Mouse (Mus musculus) frontal cortex, postnatal 14 days (tissue): ENCODE measurements around the gene Samd4.

Experiments
- DNase-seq, 2 experiments: peaks; one replicate each; pipeline ENCODE4 v3.0.0; 2022; ENCODE audit warnings: low spot score in 2 of 2

Gene Samd4

DNA sequence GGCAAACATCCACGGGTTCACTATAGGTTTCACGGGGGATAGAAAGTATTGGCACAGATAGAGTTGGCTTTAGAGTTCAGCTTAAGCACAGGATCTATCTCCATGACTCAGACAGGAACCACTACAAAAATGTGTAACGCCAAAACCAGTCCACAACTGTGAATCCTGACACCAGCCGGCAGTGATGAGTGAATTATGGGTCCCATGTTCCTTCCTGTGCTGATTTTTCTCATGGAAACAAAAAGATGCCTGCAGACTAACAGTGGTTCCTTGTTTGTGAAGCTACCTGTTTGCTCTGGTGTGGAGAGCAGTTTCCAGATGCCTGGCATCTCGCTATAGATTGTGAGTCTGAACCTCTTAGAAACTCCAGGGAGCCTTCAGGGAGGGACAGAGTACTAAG, 184.2 kb downstream of the Samd4 start:
- no peak for DNase-seq

DNA sequence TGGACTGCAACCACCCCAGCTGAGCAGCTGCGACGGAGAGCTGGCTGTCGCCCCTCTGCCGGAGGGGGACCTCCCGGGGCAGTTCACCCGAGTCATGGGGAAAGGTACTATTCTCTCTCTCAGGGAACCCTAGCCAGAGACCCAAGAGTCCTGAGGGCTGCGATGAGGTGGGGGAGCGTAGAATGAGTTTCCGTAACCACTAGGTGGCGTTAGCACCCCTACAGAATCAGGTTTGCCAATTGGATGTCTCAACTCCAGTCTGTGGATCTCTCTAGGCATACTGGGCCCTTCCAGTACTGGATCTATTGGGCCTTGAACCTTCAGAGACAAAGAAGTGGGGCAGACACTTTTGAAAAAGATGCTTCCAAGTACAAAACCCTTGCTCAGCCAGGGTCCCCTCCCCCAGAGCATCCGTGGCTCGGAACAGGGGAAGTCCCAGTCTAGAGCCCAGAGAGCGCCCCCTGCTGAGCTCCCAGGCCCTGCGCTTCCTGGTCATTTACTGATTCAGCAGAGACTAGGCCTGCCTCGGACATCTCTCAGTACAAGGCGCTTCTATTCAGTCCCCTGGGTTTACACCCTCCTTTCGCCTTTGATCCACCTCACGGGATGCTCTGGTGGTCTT, 191.5 kb downstream of the Samd4 start:
- DNase-seq, result no peak

DNA sequence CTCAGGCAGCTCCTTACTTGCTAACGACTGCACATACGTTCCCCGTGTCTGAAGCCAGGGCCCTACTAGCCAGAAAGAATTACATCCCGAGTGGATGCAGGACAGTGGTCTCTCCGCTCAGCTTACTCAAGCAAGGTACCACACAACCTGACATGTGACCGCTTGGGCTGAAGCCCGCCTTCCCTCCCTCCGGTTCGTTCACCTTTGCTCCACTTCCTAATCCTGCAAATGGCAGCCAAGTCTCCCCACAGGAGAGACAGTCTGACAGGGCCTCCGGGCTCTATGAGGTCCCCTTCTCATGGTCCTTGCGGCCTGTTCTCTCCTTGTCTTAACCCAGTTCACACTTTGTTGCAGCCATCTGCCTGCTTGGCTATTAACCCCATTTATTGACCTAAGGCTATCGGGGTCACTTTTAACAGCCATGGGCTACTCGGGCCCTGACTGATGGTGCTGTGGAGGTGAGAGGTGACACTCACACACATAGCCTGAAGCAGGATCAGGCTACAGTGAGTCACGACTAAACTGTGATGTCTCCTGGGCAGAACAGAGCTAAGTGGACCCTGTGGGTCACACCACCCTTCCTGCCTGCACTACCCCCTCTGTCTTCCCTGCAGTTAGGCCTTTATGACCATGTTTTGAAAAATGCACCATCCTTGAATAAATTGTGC, 192.5 kb downstream of the Samd4 start:
- no peak for DNase-seq

DNA sequence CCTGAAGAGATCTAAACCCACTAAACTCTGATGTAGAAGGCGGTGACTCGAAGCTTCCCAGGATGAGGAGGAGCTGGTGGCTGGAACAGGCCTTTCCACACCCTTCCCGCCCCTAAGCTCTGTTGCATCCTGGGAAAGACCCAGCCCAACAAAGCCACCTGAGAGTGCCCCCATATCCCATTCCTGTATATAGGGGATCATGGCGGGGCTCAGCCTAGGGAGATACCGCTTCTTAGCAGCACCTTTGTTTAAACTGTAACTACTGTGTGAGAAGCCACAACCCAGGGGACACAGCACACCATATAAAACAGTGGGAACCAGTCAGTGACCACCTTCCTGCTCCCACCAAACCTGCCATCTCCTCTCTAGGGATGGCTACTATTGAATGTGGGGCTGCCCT, 193.2 kb downstream of the Samd4 start:
- DNase-seq, result no peak

DNA sequence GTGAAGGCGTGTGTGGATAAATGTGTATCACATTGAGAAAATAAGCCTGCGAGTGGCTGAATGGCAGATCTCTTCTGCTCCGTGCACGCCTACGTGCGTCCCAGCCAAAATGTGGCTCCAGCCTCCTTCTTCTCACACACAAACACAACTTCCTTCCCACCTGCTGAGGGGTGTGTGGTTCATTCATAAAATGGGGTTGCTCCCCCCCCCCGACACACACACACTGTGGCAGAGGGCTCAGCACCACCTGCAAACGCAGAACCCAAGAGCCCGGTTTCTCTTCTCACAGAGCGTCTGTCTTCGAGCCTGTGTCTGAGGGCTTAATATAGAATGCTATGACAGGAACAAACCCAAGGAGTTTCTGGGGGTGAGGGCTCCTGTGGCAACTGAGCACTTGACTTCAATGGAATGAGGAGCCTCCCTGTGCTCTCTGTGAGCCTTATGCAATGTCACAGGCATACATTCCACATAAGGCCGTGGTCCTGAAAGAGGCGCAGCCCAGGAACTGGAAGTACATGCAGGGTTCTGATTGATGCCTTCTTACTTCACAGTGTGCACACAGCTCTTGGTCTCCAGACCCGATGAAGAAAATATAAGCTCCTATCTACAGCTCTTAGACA, 194.4 kb downstream of the Samd4 start:
- DNase-seq, result no peak

DNA sequence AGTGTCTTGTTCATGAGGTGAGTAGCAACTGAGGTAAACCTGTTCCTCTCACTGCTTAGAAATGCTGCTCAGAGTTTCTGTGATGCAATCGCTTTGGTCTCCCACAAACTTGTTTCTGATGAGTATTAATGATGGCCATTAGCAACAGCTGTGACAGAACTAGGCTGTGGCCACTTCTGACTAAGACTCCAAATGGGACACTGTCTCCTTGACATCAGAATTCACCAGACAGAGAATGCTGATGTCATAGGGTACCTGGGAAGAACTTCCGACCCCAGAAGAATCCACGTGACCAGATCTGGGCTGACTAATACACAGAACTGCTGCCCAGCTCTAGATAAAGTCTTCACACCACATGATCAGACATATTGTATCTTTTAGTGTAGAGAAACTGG, 194.9 kb downstream of the Samd4 start:
- DNase-seq, result no peak

DNA sequence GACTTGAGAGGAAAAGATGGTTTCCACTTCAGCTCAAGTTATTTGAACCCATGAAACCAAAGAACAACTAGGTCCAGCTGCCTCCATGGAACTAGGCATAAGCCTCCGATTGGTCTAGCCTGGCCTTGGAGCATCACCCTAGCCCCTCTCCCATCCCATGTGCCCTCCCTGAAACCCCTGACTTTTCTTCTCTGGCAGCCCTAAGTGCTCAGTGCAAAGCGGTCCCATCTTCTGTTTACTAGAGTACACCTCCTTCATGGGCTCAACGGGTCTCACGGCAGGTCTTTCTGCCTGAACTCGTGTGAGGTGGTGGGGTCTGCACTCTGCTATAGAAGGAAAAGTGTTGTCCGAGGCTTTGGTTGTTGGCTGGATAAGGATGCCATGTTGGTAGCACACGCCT, 197.3 kb downstream of the Samd4 start:
- DNase-seq, result no peak

DNA sequence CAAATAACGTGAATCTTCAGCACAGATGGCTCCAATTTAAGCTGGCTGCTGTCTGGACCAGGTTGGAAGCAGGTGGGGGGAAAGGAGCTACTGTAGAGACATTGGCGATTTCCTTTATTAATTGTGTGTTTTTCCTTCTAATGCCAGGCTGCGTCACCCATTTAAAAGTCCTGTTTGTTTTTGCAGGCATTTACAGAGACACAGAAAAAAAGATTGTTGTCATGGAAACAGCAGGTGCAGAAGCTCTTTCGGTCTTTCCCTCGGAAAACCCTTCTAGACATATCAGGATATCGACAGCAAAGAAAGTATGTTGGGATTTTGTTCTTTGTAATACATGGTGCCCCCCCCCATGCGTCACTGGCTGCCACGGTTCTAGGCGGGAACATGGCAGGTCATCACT, 200.7 kb downstream of the Samd4 start:
- no peak for DNase-seq

DNA sequence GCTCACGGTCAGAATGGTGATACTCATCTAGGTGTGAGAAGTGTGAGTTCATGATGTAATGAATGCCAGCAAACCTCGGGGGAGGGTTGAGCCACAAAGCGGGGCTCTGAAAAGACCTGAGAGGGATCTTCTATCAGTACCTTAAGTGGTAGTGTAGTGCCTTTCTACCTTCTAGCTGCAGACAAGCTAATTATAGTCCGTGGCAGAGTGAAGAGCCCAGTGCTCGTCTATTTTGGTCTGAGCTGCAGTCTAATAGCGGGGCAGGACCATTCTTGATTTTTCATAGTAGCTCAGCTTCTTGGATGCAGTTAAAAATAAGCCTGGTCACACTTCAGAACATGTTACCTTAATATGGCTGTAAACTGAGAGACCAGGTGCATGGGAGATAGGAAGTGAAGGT, 201.2 kb downstream of the Samd4 start:
- no peak for DNase-seq

DNA sequence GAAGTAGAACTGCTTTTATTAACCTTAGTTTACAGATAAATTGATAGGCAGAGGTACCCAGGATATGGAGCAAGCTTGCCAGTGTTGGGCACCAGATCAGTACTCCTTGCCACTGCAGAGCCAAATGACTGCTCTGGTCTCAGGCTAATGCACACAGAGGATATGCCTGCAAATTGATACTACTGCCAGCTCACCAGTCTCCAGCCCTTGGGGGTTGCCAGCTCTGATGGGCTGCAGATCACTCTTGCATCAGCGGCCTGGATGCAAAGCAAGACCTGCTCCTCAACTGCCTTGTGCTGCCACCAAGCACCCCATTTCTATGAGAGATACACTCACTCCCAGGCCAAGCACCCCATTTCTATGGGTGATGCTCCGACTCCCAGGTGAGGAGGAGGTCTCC, 202.0 kb downstream of the Samd4 start:
- no peak for DNase-seq

DNA sequence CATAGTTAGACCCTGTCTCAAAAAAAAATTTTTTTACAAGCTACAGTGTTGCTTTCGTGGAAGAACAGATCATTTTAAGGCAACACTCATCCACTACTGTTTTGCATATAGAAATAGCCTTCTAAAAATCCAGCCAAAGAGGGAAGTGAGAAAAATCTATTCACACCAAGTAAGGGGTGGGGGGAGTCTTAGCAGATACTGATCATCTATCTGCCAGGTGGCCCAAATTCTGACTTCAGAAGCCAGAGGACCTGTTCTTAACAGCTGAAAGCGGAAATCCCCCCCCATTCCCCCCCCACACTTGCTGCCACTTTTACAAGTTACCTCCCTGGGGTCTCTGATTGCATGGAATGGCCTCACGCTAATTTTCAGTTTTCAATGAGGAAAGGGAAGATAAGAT, 203.5 kb downstream of the Samd4 start:
- DNase-seq, result no peak

DNA sequence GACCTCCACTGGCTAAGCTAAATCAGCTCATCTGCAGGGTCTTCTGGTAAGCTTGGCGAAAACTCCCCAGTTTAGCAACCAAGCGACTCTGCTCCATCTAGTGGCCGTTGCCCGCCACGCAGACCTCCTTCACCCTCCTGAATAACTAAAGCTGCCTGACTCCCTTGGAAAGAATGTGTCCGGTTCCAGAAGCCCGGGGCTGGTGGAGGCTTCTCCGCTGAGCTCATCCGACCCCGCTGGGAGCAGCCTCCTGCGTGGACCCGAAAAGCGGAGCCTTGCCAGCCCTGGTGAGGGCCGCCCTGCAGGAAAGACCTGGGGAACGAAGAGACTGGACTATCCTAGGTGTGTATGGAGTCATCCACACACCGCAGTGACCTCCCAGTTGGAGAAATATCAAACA, 204.1 kb downstream of the Samd4 start:
- DNase-seq, result peak in 1 of 2 experiments; percentile 60

DNA sequence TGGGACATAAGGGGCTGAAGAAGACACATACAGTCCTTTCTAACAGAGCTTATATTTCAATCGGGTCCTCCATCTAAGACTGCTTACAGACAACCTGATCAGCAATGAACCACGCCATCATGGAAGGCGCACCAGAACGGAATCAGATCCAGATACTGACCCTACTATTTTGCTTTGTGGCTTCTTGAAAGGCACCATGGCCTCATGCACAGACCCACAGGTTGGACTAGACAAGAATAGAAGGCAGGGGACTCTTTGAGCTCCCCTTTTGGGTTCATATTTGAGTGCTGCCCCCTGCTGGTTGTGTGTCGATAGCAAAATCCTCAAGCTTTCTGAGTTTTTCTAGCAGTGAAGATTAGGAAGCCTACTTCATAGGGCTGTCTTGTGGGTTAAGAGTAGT, 204.5 kb downstream of the Samd4 start:
- peak; percentile 39 to 75 for DNase-seq

DNA sequence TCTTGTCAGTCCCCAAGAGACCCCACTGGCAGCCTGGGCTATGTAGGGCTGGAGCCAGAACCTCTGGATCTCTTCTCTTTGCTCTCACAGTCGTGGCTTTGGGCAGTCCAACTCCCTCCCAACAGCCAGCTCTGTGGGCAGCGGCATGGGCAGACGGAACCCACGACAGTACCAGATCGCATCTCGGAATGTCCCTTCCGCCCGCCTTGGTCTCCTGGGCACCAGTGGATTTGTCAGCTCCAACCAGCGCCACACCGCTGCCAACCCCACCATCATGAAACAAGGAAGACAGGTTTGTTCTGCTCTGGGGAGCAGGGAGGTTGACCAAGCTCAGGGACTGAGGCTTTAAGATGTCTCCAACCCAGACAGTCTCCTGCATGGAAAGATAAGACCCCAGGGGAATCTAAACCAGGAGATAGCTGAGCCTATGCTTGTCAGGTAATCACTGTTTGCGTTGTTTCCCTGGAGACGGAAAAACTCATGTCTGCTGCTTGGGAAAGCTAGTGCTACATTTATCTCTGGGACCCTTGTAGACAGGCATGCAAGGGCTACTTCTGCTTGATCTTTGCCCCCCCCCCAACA, 205.1 kb downstream of the Samd4 start:
- DNase-seq, result no peak

DNA sequence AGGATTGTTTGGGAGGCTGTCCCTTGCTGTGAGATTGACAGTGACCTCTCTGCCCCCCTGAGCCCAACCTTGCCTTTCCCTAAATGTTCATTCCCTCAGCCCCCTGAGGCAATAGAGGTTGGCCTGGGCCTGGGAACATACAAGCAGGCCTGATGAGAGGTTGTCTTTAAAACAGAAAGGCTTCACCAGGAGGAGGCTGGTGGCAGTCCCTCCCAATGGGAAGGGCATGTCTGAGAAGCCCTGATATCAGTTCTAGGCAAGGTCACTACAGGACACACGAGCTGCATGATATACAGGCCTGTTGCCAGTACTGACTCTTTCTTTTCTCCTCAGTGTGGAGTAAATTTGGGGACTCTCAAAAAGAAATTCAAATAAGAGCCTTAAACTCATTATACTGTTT, 205.7 kb downstream of the Samd4 start:
- DNase-seq, result no peak

DNA sequence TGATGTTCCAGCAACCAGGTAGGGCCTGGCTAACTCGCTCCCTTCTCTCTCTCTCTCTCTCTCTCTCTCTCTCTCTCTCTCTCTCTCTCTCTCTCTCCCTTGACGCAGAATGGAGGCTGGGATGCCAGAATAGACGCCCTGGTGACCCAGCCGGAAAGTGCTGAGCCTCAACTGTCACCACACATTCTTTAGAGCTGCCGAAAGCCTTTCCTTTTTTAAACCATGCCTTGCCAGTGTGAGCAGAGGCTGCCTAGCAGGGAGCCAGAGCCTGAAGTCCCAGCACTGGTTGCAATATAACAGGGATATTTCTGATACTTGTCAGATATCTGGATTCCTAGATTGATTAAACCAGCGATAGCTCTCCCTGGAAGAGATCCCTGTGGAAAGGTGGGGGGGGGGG, 206.5 kb downstream of the Samd4 start:
- no peak for DNase-seq

DNA sequence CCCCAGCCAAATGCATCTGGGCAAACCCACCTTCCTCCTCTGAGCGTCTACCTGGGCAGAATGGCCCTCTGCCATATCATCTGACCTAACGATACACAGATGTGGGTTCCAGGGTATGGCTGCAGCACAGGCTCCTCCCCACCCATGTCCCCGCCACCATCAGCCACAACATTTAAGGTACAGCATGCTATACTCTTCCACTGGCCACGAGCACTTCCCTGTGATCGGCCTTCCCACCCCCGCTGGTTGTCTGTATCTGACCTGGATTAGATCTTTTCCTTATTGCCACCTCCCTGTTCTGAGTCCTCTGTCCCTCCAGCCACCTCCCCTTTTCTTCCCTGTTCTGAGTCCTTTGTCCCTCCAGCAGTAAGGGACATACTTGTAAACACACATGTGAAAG, 209.3 kb downstream of the Samd4 start:
- no peak for DNase-seq

DNA sequence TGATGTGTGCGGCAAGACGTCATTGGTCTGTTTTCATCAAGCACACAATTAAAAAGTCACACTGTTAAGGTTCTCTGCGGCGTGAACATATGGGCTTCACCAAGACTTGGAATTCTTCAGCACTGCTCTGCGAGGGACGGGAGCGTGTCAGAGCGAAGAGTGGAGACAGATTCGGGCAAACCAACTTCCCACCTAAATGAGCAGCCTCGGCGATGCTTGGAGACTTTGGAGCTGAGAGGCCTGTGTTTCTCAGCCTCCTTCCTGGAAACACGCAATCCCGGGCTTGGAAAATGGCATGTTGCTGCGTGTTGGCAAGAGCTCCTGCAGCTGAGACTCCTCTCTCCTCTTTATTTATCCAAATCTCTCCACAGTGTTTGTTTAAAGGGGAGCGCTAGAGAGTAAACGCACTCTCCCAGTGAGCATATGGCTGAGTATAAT, 210.7 kb downstream of the Samd4 start:
- DNase-seq, result peak; percentile 48 to 49

DNA sequence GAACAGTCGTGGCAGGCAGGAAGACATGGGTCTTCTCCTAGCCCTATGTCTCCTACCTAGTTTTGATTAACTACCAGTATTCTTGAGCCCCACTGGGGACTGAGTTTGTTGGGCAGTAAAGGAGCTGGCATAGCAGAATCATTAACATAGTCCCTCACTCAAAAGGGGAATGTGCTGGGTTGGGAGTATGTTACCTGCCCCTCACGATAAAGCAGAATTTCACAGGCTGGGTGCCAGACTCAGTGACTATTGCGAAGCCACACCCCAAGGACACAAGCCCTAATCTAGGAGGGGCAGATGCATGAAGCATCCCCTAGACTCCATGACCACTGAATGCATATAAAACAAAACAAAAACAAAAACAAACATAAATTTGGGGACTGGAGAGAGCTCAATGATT, 212.4 kb downstream of the Samd4 start:
- DNase-seq, result no peak

DNA sequence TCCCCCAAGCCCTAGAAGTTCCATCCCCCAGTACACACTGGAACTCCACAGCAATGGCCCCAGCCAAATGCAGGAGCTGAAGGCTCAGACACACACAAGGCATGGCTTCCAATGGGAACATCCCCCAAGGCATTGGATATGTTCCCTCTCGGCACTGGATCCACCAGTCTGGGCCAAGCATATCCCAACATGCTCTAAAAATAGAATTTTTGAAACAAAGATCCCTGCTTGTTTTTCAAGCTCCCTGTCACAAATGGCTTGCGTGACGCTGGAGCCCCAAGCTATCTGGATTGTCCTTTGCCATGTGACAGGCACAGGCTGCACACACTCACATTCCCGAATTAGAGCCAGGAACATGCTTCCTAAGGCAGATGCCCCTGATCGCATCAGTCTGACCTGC, 213.7 kb downstream of the Samd4 start:
- DNase-seq, result no peak

DNA sequence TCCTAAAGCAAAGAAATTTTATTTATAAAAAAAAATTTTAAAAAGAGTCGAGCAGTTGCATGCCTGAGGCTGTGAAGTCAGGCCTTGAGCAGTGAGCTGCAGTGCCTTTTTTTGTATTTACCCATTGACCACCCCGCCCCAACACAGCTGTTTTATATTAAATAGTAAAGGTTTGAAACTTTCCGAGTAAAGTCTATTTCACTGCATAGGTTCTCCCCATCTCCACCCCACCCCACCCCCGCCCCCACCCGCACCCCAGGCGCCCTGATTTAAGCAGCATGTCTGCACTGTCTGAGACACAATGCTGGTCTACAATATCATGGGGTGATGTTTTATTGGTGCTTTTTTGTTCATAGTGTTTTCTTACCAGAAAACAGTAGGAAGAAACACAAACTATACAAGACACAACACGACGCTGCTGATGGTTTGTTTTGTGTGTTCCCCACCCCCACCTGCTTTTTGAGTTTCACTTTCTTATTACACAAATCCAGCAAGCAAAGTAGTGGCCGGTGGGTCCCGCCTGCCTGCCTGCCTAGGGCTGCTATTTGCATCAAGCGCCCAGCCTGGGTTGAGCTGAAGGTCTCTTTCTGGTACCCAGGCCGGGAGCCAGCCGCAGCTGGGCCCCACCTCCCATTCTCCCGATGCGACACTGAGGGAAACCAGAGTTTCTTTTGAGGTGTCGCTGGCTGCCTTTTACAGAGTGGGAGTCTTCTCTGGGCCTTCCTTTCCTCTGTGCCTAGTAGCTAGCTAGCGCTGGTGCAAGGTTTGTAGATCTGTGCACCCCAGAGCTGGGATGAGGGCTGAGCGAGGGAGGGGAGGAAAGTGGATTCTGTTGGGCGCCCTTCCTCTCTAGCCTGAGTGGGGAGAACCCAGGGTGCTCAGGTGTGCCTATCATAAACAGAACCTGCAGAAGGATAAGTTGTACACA, 221.9 kb downstream of the Samd4 start:
- no peak for DNase-seq

DNA sequence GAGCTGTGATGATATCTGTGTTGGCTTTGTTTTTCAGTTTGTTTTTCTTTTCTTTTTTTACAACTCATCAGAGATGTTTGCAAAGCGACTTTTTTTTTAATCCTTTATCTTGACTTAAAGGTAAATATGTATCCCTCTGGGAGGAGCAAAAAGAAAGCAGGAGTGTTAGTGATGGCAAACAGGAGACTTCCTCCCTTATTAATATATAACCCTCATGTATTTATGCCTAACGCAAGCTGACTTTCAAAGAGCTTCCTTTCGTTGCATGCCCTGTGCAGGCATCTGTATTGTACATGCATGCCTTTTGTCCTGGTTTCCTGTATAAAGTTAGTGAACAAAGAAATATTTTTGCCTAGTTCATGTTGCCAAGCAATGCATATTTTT, 222.5 kb downstream of the Samd4 start:
- DNase-seq, result no peak
